Mouse (Mus musculus) hindbrain, embryonic 11.5 days (tissue): ENCODE measurements around the gene Cd164. TPM values are rescaled to one million over a fixed set of nuclear protein-coding genes. Genes with fewer than 3 reads are reported as not detected.

ENCODE experiments used
- ATAC-seq: fragments of 200-750 bp; cut with Nextera tagmentation; 2 replicates; pipeline ENCODE4 v1.8.0; 2017; ENCODE audit warnings: mild to moderate bottlenecking, moderate TSS enrichment, moderate library complexity; ENCODE audit not compliant: low FRiP score
- DNase-seq: peaks from one replicate; pipeline ENCODE4 v3.0.0-alpha.2; 2015; ENCODE audit warnings: low spot score
- H3K27ac ChIP-seq: fragments of 300-500 bp; sonication (generic); 2 replicates; pipeline ENCODE4 v1.5.1; 2014; ENCODE audit warnings: mild to moderate bottlenecking, low read depth, low read length
- H3K27me3 ChIP-seq: fragments of 300-500 bp; sonication (generic); 2 replicates; pipeline ENCODE4 v1.6.1; 2014; ENCODE audit warnings: mild to moderate bottlenecking, low read length, moderate library complexity, mixed read lengths; ENCODE audit not compliant: control insufficient read depth, insufficient read depth
- H3K36me3 ChIP-seq: fragments of 300-500 bp; sonication (generic); 2 replicates; pipeline ENCODE4 v1.6.1; 2014; ENCODE audit warnings: mild to moderate bottlenecking, low read length, moderate library complexity, mixed read lengths; ENCODE audit not compliant: control insufficient read depth, insufficient read depth
- H3K4me1 ChIP-seq: fragments of 300-500 bp; sonication (generic); replicated peaks from 2 replicates; pipeline ENCODE4 v1.6.1; 2014; ENCODE audit warnings: low read length, mixed read lengths; ENCODE audit not compliant: control insufficient read depth, insufficient read depth
- H3K4me2 ChIP-seq: fragments of 300-500 bp; sonication (generic); replicated peaks from 2 replicates; pipeline ENCODE4 v1.6.1; 2014; ENCODE audit warnings: mild to moderate bottlenecking, low read depth, low read length
- H3K4me3 ChIP-seq: fragments of 300-500 bp; sonication (generic); 2 replicates; pipeline ENCODE4 v1.5.1; 2014; ENCODE audit warnings: low read depth, low read length
- H3K9ac ChIP-seq: fragments of 300-500 bp; sonication (generic); 2 replicates; pipeline ENCODE4 v1.6.1; 2014; ENCODE audit warnings: low read depth, low read length
- H3K9me3 ChIP-seq: fragments of 300-500 bp; sonication (generic); 2 replicates; pipeline ENCODE4 v1.6.1; 2016; ENCODE audit warnings: low read length; ENCODE audit not compliant: control insufficient read depth
- WGBS: fragments of 180-500 bp; shearing (Covaris S2); extraction: QIAGEN DNeasy Blood & Tissue Kit; methylation state at CpG from one replicate; pipeline ENCODE4 v1.1.7; 2014; 5-methylcytosine and 5-hydroxymethylcytosine counted together
- polyA plus RNA-seq: library from polyadenylated mRNA; unstranded; fragments of >200 nt; fragmentation: Nextera tagmentation; extraction: Ambion mirVana; gene quantifications from 2 replicates; pipeline ENCODE4 v1.2.1, GENCODE M21; 2014

Gene Cd164
- polyA plus RNA-seq, 1 experiment from 2014 or later = 122 TPM

- ATAC-seq (peak; percentile 75), DNase-seq (peak; percentile 73)
- peak overlapping the region; percentile 61 for H3K4me2 ChIP-seq
- peak overlapping the region; percentile 93 for H3K4me3 ChIP-seq
- peak overlapping the region; percentile 87 for H3K27ac ChIP-seq
- no peaks in the 10 kb centered on the region for H3K27me3 ChIP-seq
- peak overlapping the region; percentile 73 for H3K9ac ChIP-seq
- H3K9me3 ChIP-seq = no peaks in the 10 kb centered on the region
- no peaks in the 10 kb centered on the region; the same call in 1 of the 2 replicates for H3K4me1 ChIP-seq
- no peaks in the 10 kb centered on the region for H3K36me3 ChIP-seq
- whole genome bisulfite sequencing = under 1% methylated on average over 23 of the region's 23 CpGs
Measured at GRCm38 (mm10) chr10:41518508-41518980, 670 bp upstream of the Cd164 start.

DNA sequence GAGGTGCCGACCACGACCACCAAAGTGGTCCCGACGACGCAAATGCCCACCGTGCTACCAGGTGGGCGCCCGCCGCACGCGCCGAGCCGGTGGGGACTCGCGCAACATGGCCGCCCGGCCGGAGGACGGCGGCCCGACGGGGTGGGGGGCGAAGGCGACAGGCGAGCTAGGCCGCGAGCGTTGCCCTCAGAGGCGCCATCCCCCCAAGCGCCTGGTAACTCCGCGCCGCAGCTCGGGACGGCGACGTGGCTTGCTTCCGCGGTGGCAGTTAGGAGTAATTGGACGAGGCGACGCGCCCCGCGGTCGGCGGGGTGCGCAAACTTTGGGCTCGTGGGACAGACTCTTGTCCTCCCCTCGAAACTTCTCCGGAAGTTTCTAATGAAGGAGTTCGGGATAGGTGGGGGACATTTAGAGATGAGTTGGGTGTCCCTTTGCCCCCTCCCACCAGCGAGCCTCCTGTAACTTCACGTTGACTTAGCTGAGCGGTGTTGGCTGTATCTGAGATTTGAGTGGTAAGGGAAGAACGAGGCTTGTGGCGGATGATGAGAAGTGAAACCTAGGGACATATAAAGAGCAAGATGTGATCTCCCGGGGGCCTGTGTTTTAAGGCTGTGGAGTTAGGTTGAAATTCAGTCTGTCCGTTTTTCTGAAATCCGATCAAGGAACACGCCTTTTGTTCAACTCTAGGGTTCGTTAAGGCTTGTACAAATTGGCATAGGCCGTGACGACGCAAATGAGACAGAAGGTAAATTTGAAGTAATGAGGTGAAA, 611 bp downstream of the Cd164 start:
- H3K9me3 ChIP-seq = no peaks in the 10 kb centered on the region
- H3K4me1 ChIP-seq = no peaks in the 10 kb centered on the region; the same call in 1 of the 2 replicates
- DNase-seq = no peak
- H3K4me3 ChIP-seq = peak overlapping the region; percentile 93
- no peaks in the 10 kb centered on the region for H3K36me3 ChIP-seq
- under 1% methylated on average over 52 of the region's 65 CpGs for WGBS
- H3K4me2 ChIP-seq = peak overlapping the region; percentile 61
- peak overlapping the region; percentile 87 for H3K27ac ChIP-seq
- H3K27me3 ChIP-seq = no peaks in the 10 kb centered on the region
- peak; percentile 8; the same call in 1 of the 2 replicates for ATAC-seq
- peak overlapping the region; percentile 73 for H3K9ac ChIP-seq

GRCm38 (mm10) chr10:41520410-41520673, 1.1 kb downstream of the Cd164 start:
- no peak for ATAC-seq
- 7% methylated on average over 5 of the region's 5 CpGs for WGBS
- no peaks in the 10 kb centered on the region; the same call in 1 of the 2 replicates for H3K4me1 ChIP-seq
- H3K4me3 ChIP-seq = peak overlapping the region; percentile 93
- H3K4me2 ChIP-seq = peak overlapping the region; percentile 68
- H3K27ac ChIP-seq = no peak overlapping the region
- no peaks in the 10 kb centered on the region for H3K36me3 ChIP-seq
- no peaks in the 10 kb centered on the region for H3K9me3 ChIP-seq
- DNase-seq = no peak
- H3K9ac ChIP-seq = peak overlapping the region; percentile 73
- H3K27me3 ChIP-seq = no peaks in the 10 kb centered on the region

GRCm38 (mm10) chr10:41523386-41523785, 4.2 kb downstream of the Cd164 start:
- Histone ChIP-seq H3K9me3 (no peaks in the 10 kb centered on the region), H3K4me3 (no peak overlapping the region), H3K36me3 (no peaks in the 10 kb centered on the region), H3K4me2 (no peak overlapping the region), H3K4me1 (no peaks in the 10 kb centered on the region; the same call in 1 of the 2 replicates), H3K27ac (no peak overlapping the region), H3K9ac (no peak overlapping the region), H3K27me3 (no peaks in the 10 kb centered on the region)
- ATAC-seq = no peak
- DNase-seq = no peak
- WGBS = 92% methylated on average over 3 of the region's 3 CpGs

- no peaks in the 10 kb centered on the region; the same call in 1 of the 2 replicates for H3K4me1 ChIP-seq
- H3K9me3 ChIP-seq = no peaks in the 10 kb centered on the region
- no peak overlapping the region for H3K4me2 ChIP-seq
- 0 out of 2 replicates have a peak, but pooled peaks cover 3% of the 10 kb centered on the region for H3K36me3 ChIP-seq
- DNase-seq (no peak), ATAC-seq (no peak)
- no peaks in the 10 kb centered on the region for H3K27me3 ChIP-seq
- no peak overlapping the region for H3K4me3 ChIP-seq
- 76% methylated on average over 1 of the region's 1 CpGs for WGBS
- no peak overlapping the region for H3K9ac ChIP-seq
- H3K27ac ChIP-seq = no peak overlapping the region
Measured at GRCm38 (mm10) chr10:41525696-41526095, 6.5 kb downstream of the Cd164 start.

DNA sequence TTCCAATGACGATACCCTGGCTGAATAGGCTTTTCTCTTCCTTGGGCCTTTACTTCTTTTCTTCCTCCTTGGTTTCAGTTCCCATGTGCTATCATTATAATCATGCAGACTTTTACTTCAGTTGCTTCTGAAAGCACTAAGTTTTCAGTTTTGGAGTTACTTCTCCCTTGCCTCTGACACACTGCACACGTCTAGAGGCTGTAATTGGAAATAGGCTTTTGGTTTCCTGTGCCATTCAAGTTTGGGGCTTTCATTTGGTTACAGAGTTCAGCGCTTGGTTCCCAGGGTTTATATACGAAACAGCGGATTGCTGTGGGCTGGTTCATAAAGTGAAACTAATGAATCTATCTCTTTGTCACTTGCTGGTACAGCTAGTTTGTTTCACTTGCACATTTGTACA, 10.8 kb downstream of the Cd164 start:
- no peak for DNase-seq
- Histone ChIP-seq H3K4me2 (no peak overlapping the region), H3K27me3 (no peaks in the 10 kb centered on the region), H3K4me3 (no peak overlapping the region), H3K9ac (no peak overlapping the region), H3K9me3 (no peaks in the 10 kb centered on the region), H3K27ac (no peak overlapping the region), H3K4me1 (no peaks in the 10 kb centered on the region), H3K36me3 (peaks cover 9% of the 10 kb centered on the region; the same call in 1 of the 2 replicates)
- ATAC-seq = no peak
- WGBS = 95% methylated on average over 5 of the region's 5 CpGs

DNA sequence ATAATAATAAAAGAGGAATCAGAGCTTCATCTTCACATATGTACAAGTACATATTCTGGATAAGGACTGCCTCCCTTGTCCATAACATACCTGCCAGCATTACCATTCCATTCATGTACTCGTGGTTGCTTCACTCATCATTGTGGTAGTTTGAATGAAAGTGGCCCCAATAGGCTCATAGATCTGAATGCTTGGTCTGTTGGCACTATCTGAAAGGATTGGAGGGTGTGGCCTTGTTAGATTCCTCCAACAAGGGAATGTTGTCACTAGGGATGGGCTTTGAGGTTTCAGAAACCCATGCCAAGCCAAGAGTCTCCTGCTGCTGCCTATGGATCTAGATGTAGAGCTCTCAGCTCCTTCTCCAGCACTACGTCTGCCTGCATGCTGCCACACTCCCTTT, 16.8 kb downstream of the Cd164 start:
- no peak overlapping the region for H3K27ac ChIP-seq
- H3K4me2 ChIP-seq = no peak overlapping the region
- H3K27me3 ChIP-seq = no peaks in the 10 kb centered on the region
- H3K9me3 ChIP-seq = no peaks in the 10 kb centered on the region
- ATAC-seq = no peak
- 91% methylated on average over 2 of the region's 2 CpGs for WGBS
- peaks cover 6% of the 10 kb centered on the region; the same call in 1 of the 2 replicates for H3K36me3 ChIP-seq
- no peak for DNase-seq
- H3K9ac ChIP-seq = no peak overlapping the region
- H3K4me3 ChIP-seq = no peak overlapping the region
- no peaks in the 10 kb centered on the region for H3K4me1 ChIP-seq

GRCm38 (mm10) chr10:41536714-41537113, 17.5 kb downstream of the Cd164 start:
- Histone ChIP-seq H3K4me1 (no peaks in the 10 kb centered on the region), H3K9me3 (no peaks in the 10 kb centered on the region), H3K36me3 (peaks cover 6% of the 10 kb centered on the region; the same call in 1 of the 2 replicates), H3K4me2 (no peak overlapping the region), H3K4me3 (no peak overlapping the region), H3K9ac (no peak overlapping the region), H3K27ac (no peak overlapping the region), H3K27me3 (no peaks in the 10 kb centered on the region)
- 100% methylated on average over 1 of the region's 1 CpGs for WGBS
- no peak for ATAC-seq
- no peak for DNase-seq
